Mouse (Mus musculus) myocyte (in vitro differentiated cells): Measurements from ENCODE around the gene Ndufb6.

Experiments
- MAX ChIP-seq: IDR thresholded peaks from one replicate; pipeline ENCODE4 v1.6.1; 2011; ENCODE audit warnings: low read depth, mild to moderate bottlenecking, control low read depth
- MYOD1 ChIP-seq, 3 experiments: IDR thresholded peaks; one replicate each; pipeline ENCODE4 v1.6.1; 2011; ENCODE audit warnings: control low read depth in 2 of 3, low read depth in 2 of 3, mild to moderate bottlenecking in 2 of 3, moderate library complexity in 1 of 3; ENCODE audit not compliant: insufficient read length in 2 of 3, control insufficient read depth in 1 of 3
- POLR2A ChIP-seq: IDR thresholded peaks from one replicate; pipeline ENCODE4 v1.6.1; 2011; ENCODE audit warnings: low read depth, mild to moderate bottlenecking, control low read depth, moderate library complexity; ENCODE audit not compliant: insufficient read length

DNA sequence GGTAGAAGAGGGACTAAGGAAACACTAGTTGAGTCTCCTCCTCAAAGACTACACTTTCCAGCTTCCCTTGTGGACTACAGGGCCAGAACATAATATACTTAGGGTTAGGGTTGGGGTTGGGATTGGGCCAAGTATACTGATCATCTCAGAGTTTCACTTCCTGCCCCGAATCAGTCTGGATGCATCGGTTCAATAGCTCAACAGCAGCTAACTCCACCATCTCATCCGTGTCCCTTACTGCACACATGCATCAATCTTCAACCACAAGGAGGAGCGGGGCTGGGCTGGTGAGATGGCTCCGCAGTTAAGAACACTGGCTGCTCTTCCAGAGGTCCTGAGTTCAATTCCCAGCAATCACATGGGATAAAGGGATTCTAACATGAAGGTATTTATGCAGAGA is 28.2 kb downstream of the Ndufb6 start:
- no peak for TF ChIP-seq POLR2A
- no peak for TF ChIP-seq MAX
- no peak for TF ChIP-seq MYOD1 (IDR thresholded peaks at IDR 0.05; ENCODE audit: control insufficient read depth in 1 of 3, insufficient read length in 2 of 3, low read depth in 2 of 3)
